Mouse (Mus musculus): ENCODE measurements at regions not wholly inside any gene's neighbourhood (a gene's known extent, or its start where the extent isn't known, plus 50 kb on each side); places are given as distances from the start of the nearest gene placed in this dataset.

DNA sequence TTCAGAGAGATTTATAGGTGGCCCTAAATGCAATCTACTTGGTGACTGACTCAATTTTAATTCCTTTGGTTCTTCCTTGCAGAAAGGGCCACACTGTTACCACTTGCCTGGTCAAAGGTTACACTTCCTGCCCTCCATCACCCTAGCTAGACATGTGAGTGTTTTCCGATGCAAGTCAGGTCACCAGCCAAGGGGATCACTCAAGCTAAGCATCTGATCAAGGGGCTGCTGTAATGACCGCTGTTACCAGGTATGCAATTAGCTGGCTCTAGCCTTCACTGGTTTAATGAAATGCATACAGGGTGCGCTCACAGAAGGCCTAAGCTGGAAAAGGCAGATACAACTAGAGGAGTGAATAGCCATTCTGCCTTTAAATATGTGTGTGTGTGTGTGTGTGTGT lies 105.1 kb downstream of the Mtx2 start:
- TF ChIP-seq GATA4 (IDR thresholded peaks at IDR 0.05; ENCODE audit: insufficient replicate concordance, low read length), result no peak

GRCm38 (mm10) chr2:74933190-74933589 lies 107.6 kb downstream of the Mtx2 start:
- no peak; the same call in 1 of the 2 replicates for TF ChIP-seq GATA4 (IDR thresholded peaks at IDR 0.05; ENCODE audit: insufficient replicate concordance, low read length)

GRCm38 (mm10) chr2:74933771-74934170 lies 108.2 kb downstream of the Mtx2 start:
- TF ChIP-seq GATA4 (IDR thresholded peaks at IDR 0.05; ENCODE audit: insufficient replicate concordance, low read length), result no peak

GRCm38 (mm10) chr2:74938711-74939110 lies 113.1 kb downstream of the Mtx2 start:
- no peak for TF ChIP-seq GATA4 (IDR thresholded peaks at IDR 0.05; ENCODE audit: insufficient replicate concordance, low read length)

- TF ChIP-seq GATA4 (IDR thresholded peaks at IDR 0.05; ENCODE audit: insufficient replicate concordance, low read length), result no peak
These were observed 116.4 kb downstream of the Mtx2 start for GRCm38 (mm10) chr2:74941966-74942365.

GRCm38 (mm10) chr2:74942611-74943198 lies 117.1 kb downstream of the Mtx2 start:
- TF ChIP-seq GATA4 (IDR thresholded peaks at IDR 0.05; ENCODE audit: insufficient replicate concordance, low read length), result no peak

DNA sequence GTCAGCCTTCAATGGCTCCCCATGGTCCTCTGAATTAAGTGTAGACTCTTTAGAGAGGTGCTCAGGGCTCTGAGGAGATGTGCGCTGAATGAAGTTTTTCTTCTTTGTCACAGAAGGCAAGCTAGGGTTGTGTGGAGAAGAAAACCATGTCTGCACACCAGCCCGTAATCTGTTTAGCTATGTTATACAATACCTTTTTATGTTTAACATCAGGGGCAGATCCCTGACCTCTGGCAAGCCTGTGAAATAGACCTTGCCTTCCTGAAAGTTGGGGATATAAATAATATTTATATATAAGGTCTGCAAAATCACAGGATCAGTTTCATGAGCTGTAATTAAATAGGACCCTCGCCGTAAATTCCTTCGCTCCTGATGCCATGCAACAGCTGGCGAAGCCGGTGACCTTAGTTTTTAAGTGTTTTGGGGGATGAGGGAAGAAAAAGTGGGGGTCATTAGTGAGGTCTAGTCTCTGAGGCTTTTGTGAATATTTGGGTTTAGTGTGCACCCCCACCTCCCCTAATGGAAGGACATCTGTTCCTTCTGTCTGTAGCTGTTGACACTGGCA lies 119.7 kb downstream of the Mtx2 start:
- TF ChIP-seq GATA4 (IDR thresholded peaks at IDR 0.05; ENCODE audit: insufficient replicate concordance, low read length), result no peak

DNA sequence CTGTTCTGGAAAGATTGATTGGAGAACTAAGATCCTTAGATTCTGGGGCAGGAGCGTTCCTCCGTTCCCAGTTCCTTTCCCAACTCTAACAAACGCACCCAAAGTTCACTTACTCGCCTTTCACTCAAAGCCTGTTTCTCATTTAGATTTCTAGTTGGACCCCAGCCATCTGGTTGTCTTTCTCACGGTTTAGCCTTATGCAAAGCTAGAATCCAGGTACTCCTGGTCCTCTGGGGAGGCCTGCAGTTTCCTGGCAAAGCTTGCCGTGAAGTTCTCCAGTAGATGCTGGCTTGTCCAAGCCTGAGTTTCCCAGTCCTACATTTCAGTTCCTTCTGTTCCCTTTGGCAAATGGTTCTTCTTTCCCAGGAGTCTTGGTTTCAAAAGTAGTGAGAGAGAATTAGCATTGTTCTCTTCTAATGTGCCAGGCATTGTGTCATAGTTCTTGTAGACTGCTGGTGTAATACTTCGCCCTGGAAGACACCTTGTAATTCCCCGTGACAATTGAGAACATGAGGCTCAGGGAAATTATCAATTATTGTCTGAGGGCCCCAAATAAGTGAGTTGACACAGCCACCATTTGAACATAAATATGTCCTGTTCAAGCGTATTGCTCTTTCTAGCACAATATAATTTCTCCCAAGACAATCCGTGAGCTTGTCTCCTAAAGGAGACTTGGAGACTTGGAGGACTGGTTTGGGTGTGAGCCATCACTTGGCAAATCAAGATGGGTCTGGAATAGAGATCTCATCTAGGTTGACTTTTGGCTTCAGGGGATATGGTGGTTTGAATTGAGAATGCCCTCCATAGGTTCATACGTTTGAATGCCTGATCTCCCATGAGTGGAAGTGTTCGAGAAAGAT lies 126.0 kb downstream of the Mtx2 start:
- no peak for TF ChIP-seq GATA4 (IDR thresholded peaks at IDR 0.05; ENCODE audit: insufficient replicate concordance, low read length)

DNA sequence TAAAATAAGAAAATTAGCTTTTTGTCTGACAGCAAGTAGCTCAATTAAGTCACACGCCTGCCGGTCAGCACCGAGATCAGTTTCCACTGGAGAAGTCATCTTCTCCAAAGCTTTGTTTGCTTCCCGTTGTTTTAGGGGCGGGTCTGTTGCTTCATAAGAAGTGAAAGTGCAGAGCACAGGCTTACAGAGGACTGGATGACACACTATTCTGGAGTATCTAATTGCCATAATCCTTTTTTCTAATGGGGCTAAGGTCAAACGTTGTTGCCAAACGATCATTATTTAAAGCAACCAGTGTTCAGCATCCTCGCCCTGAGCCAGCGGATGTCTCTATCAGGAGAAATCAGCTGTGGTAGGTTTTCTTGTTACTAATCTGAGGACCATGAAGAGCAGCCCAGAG lies 128.5 kb downstream of the Mtx2 start:
- TF ChIP-seq GATA4 (IDR thresholded peaks at IDR 0.05; ENCODE audit: insufficient replicate concordance, low read length), result no peak

GRCm38 (mm10) chr2:74955281-74956128 lies 129.9 kb downstream of the Mtx2 start:
- TF ChIP-seq GATA4 (IDR thresholded peaks at IDR 0.05; ENCODE audit: insufficient replicate concordance, low read length), result no peak

GRCm38 (mm10) chr2:74956129-74956450 lies 130.5 kb downstream of the Mtx2 start:
- no peak for TF ChIP-seq GATA4 (IDR thresholded peaks at IDR 0.05; ENCODE audit: insufficient replicate concordance, low read length)

GRCm38 (mm10) chr2:74956556-74956955 lies 131.0 kb downstream of the Mtx2 start:
- TF ChIP-seq GATA4 (IDR thresholded peaks at IDR 0.05; ENCODE audit: insufficient replicate concordance, low read length), result no peak

DNA sequence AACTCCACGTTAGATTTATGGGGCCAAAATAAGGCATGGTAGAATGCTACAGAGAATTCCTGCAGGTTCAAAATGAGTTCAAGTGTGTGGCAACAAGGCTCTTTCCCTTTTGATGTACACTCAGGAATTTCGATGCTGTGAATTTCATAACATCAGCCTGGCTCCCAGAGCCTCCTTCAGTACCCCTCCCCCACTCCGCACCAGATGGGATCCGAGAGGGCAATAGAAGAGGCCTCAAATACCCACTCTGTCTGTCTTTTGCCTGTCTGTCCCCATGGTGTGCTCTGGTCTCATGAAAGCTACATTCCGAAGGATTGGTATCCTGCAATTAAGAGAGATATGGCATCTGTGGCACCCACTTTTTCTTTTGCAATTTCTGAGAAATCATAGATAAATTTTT lies 134.3 kb downstream of the Mtx2 start:
- TF ChIP-seq GATA4 (IDR thresholded peaks at IDR 0.05; ENCODE audit: insufficient replicate concordance, low read length), result no peak

DNA sequence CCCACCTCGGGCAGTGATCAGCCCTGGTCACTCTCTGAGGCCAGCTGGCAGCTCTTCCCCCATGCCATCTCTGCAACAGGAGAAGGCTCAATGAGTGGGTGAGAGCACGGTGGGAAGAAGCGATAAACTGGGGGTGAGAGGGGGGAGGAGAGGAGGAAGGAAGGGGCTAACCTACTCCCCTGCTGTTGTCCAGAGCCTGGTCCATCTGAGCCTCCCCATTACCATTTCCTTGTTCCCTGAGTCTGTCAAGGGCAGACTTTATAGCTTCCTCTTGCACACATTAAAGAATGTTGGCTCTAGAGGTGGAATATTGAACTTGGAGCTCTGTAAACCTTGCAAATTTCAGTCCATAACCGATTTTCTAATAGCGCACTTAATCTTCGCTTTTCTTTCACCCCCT lies 136.8 kb downstream of the Mtx2 start:
- no peak for TF ChIP-seq GATA4 (IDR thresholded peaks at IDR 0.05; ENCODE audit: insufficient replicate concordance, low read length)

DNA sequence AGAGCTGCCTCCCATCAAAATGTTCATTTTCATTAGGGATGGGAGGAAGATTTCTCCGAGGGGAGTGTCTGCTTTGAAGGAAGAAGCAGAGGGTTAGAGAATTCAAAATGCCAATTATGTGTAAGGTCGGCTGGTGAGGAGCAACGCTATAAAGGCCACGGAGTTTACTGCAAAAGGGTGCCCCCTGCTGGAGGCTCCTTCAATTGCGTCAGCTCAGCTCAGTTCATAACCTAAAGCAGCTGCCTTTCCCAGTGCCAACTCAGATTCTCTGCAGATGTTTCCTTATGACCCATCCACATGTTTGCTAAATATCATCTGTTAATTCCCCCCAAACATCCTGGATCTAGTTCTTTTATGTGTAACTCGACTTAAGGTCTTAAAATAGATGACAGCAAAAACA lies 138.8 kb downstream of the Mtx2 start:
- TF ChIP-seq GATA4 (IDR thresholded peaks at IDR 0.05; ENCODE audit: insufficient replicate concordance, low read length), result no peak

All from liver, adult (tissue).